15 mouse cellular contexts compared by ENCODE assay signal in the genomic region with DNA sequence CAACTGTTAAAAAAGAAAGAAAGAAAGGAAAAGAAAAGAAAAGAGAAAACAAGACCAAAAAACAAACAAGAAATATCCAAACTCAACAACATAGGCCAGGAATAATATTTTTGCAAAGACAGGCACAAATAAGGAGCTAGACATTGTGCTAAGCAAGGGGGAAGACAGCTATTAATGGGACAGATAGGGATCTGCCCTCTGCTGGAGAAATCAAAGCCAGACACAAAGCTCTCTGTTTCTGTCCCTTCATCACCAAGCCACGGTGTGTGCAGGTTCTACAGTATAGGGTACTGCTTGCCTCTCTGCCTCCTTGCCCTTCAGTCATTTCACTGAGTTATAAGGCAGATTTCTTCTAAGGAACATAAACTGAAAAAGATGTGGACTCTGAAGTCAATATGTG. TPM values are rescaled to one million over a fixed set of nuclear protein-coding genes. Genes with fewer than 3 reads are reported as not detected.
DNase-seq lines count a peak whose midpoint lies in the region; ATAC-seq and TF ChIP-seq lines count a peak whose summit lies in the region.
"Had no signal": no experiment of that assay in that cellular context is flagged by ENCODE, and none has a peak within 500 bp of the region (broad histone marks: within the 10 kb centered on the region; RNA-seq: fewer than 3 reads in every experiment).

No protein-coding gene starts in this region.

- DNase-seq in embryo, embryonic 10.5 days (ENCODE audit: low spot score): peak; percentile 7
- no peak for DNase-seq in embryo, embryonic 11 days
- DNase-seq in layer of hippocampus, adult 2 months (ENCODE audit: low spot score in 2 of 2): no peak
- no peak for DNase-seq in layer of hippocampus, adult 9-10 months (ENCODE audit: low spot score)
- peak; percentile 44 for DNase-seq in 3T3-L1 (ENCODE audit: low read depth, low spot score)
- DNase-seq in NIH3T3 (ENCODE audit: low read depth): peak; percentile 14
- no peak for DNase-seq in frontal cortex, adult 2 months (ENCODE audit: extremely low spot score in 1 of 2, low spot score in 1 of 2)
- DNase-seq: cerebellum, adult 9-11 months; gastrocnemius, postnatal 10 days; kidney, adult 9 months; right cerebral cortex, postnatal 4 days had no signal

- no peak overlapping the region for H3K4me3 ChIP-seq in layer of hippocampus, adult 2 months
- H3K4me3 ChIP-seq in kidney, embryonic 16.5 days (ENCODE audit: low read length): no peak overlapping the region
- H3K4me3 ChIP-seq: heart, embryonic 15.5 days; liver, embryonic 15.5 days; neural tube, embryonic 12.5 days had no signal

- no peaks in the 10 kb centered on the region for H3K9me3 ChIP-seq in kidney, embryonic 16.5 days (ENCODE audit: low read length)
- H3K9me3 ChIP-seq: heart, embryonic 15.5 days; liver, embryonic 15.5 days; neural tube, embryonic 12.5 days had no signal

- no peaks in the 10 kb centered on the region for H3K36me3 ChIP-seq in kidney, embryonic 16.5 days (ENCODE audit: insufficient read depth, low read length)
- H3K36me3 ChIP-seq: heart, embryonic 15.5 days; liver, embryonic 15.5 days; neural tube, embryonic 12.5 days had no signal

- WGBS in kidney, embryonic 16.5 days: 45% methylated on average over 1 of the region's 1 CpGs

- TF ChIP-seq CTCF in layer of hippocampus, adult 2 months (conservative IDR thresholded peaks at IDR 0.05): peak; percentile 69

- H3K4me1 ChIP-seq in kidney, embryonic 16.5 days (ENCODE audit: insufficient read depth, low read length): no peaks in the 10 kb centered on the region
- H3K4me1 ChIP-seq: heart, embryonic 15.5 days; liver, embryonic 15.5 days; neural tube, embryonic 12.5 days had no signal

- no peak overlapping the region for H3K27ac ChIP-seq in layer of hippocampus, adult 2 months
- no peak overlapping the region for H3K27ac ChIP-seq in kidney, embryonic 16.5 days (ENCODE audit: low read length)
- H3K27ac ChIP-seq: heart, embryonic 15.5 days; liver, embryonic 15.5 days; neural tube, embryonic 12.5 days had no signal

- no peaks in the 10 kb centered on the region for H3K27me3 ChIP-seq in kidney, embryonic 16.5 days (ENCODE audit: insufficient read depth, low read length)
- H3K27me3 ChIP-seq: heart, embryonic 15.5 days; liver, embryonic 15.5 days; neural tube, embryonic 12.5 days had no signal

- H3K4me2 ChIP-seq in kidney, embryonic 16.5 days (replicated peaks; ENCODE audit: low read depth, low read length): no peak overlapping the region
- H3K4me2 ChIP-seq: heart, embryonic 15.5 days; liver, embryonic 15.5 days; neural tube, embryonic 12.5 days had no signal

- no peak for ATAC-seq in kidney, embryonic 16.5 days (ENCODE audit: low FRiP score, low TSS enrichment)

- H3K9ac ChIP-seq in kidney, embryonic 16.5 days (replicated peaks; ENCODE audit: low read length): no peak overlapping the region
- H3K9ac ChIP-seq: heart, embryonic 15.5 days; liver, embryonic 15.5 days; neural tube, embryonic 12.5 days had no signal

RNA-seq across cellular contexts. Expression of a gene that starts 57.8 kb away (rescaled TPM):
- total RNA-seq in layer of hippocampus, adult 2 months (2021): 100 to 1,000 TPM in 1 of 2 experiments, 10 to 100 TPM in 1; 91.1 to 103 TPM
- 111 and 116 TPM in 2 replicates for polyA plus RNA-seq in frontal cortex, adult 2 months (2012; rRNA removed)
- polyA plus RNA-seq in kidney, embryonic 16.5 days (2015; fragmentation: Nextera tagmentation; extraction: Ambion mirVana): 128 and 129 TPM in 2 replicates

Comparison
In these comparisons a context has a peak if more than half of its experiments do, and no peak if none do; other contexts are left out.
1. DNase-seq: peak in embryo, embryonic 10.5 days (single experiment), 3T3-L1 (single experiment) and NIH3T3 (single experiment); none in embryo, embryonic 11 days (single experiment), layer of hippocampus, adult 2 months (0 of 2), layer of hippocampus, adult 9-10 months (single experiment) and frontal cortex, adult 2 months (0 of 2).